Mouse (Mus musculus) small intestine, adult 2 months (tissue): Measurements from ENCODE around the gene Nampt.

Experiments used
- CTCF ChIP-seq: fragments of 200-500 bp; IDR thresholded peaks from 2 replicates; pipeline ENCODE4 v1.5.1; 2012; ENCODE audit warnings: low read depth, mild to moderate bottlenecking, control low read depth, inconsistent platforms, low read length, moderate library complexity, mixed read lengths; ENCODE audit not compliant: insufficient replicate concordance, insufficient read length; ENCODE audit errors: extremely low read depth
- POLR2A ChIP-seq: fragments of 200-500 bp; IDR thresholded peaks from 2 replicates; pipeline ENCODE4 v1.6.1; 2012; ENCODE audit warnings: low read depth, mild to moderate bottlenecking, control low read depth, inconsistent platforms, low read length, moderate library complexity

- TF ChIP-seq CTCF (peak; percentile 94), POLR2A (no peak)
These were observed 78.1 kb downstream of the Nampt start for GRCm38 (mm10) chr12:32897199-32898120.
